Mouse (Mus musculus) heart, embryonic 16.5 days (tissue): ENCODE measurements around the gene Ceacam1. TPM values are rescaled to one million over a fixed set of nuclear protein-coding genes. Genes with fewer than 3 reads are reported as not detected.
"Not testable (repeated sequence)": the region's sequence is repeated elsewhere in the genome, so short reads cannot be mapped to it uniquely, and the experiment has no call there.

Source experiments
- ATAC-seq: fragments of 200-750 bp; cut with Nextera tagmentation; replicated peaks from 2 replicates; pipeline ENCODE4 v1.8.0; 2017; ENCODE audit warnings: moderate number of reproducible peaks; ENCODE audit not compliant: insufficient read depth, low FRiP score; ENCODE audit errors: extremely low read depth
- H3K27ac ChIP-seq: fragments of 300-500 bp; sonication (generic); 2 replicates; pipeline ENCODE4 v1.5.1; 2014; ENCODE audit warnings: mild to moderate bottlenecking, low read length, control low read depth, moderate library complexity
- H3K27me3 ChIP-seq: fragments of 300-500 bp; sonication (generic); 2 replicates; pipeline ENCODE4 v1.6.1; 2014; ENCODE audit warnings: low read length, mixed read lengths; ENCODE audit not compliant: control insufficient read depth, insufficient read depth
- H3K36me3 ChIP-seq: fragments of 300-500 bp; sonication (generic); 2 replicates; pipeline ENCODE4 v1.6.1; 2014; ENCODE audit not compliant: control insufficient read depth, insufficient read depth
- H3K4me1 ChIP-seq: fragments of 300-500 bp; sonication (generic); 2 replicates; pipeline ENCODE4 v1.6.1; 2014; ENCODE audit warnings: low read length, mixed read lengths; ENCODE audit not compliant: control insufficient read depth, insufficient read depth
- H3K4me2 ChIP-seq: fragments of 300-500 bp; sonication (generic); 2 replicates; pipeline ENCODE4 v1.6.1; 2014; ENCODE audit warnings: low read depth, mild to moderate bottlenecking, control low read depth, low read length
- H3K4me3 ChIP-seq: fragments of 300-500 bp; sonication (generic); 2 replicates; pipeline ENCODE4 v1.5.1; 2014; ENCODE audit warnings: mild to moderate bottlenecking, control low read depth, low read length
- H3K9ac ChIP-seq: fragments of 300-500 bp; sonication (generic); 2 replicates; pipeline ENCODE4 v1.6.1; 2014; ENCODE audit warnings: low read length, control low read depth
- H3K9me3 ChIP-seq: fragments of 300-500 bp; sonication (generic); replicated peaks from 2 replicates; pipeline ENCODE4 v1.6.1; 2016; ENCODE audit warnings: low read length; ENCODE audit not compliant: control insufficient read depth
- WGBS: fragments of 180-500 bp; shearing (Covaris S2); extraction: QIAGEN DNeasy Blood & Tissue Kit; methylation state at CpG from one replicate; pipeline ENCODE4 v1.1.7; 2014; 5-methylcytosine and 5-hydroxymethylcytosine counted together
- polyA plus RNA-seq: library from polyadenylated mRNA; unstranded; fragments of >200 nt; fragmentation: Nextera tagmentation; extraction: Ambion mirVana; gene quantifications from 2 replicates; pipeline ENCODE4 v1.2.1, GENCODE M21; 2015

Gene Ceacam1
- polyA plus RNA-seq: 3.8 and 4.8 TPM in 2 replicates

DNA sequence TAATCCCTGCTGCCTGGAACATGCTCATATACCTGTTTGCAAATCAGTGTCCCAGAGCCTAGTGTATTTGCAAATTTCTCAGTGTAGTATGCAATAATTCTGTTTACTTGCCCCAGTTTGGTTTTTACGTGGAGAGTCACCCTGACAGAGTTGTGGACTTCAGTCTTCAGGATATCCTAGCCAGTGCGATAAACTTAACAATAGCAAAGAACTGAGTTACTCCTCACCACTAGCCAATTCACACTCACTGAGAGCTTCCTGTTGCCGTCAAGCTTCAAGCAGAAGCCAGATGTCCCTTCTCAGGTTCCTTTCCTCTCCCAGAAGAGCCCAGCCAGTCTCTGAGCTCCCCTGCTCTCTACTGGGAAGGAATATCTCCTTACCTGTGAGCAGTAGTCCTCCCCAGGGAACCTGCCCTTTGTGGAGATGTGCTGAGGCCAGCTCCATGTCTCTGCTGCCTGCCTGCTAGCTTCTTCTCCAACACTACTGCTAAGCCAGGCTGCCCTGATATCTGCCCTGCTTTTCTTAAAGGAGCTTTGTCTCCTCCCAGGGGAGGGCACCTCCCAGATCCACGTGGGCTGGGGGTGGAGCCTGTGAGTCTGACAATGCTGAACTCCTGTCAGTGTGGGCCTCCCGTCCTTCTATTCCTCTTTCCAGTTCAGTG, at the start of gene Ceacam1:
TSS of gene Ceacam1 (minus strand) at position 513 of the 661 bp plus-strand sequence.
- peak; percentile 58 for ATAC-seq
- peak within 1 kb of the TSS; percentile 17 for H3K4me3 ChIP-seq
- H3K27ac ChIP-seq: peak within 1 kb of the TSS; percentile 2; the same call in 1 of the 2 replicates

DNA sequence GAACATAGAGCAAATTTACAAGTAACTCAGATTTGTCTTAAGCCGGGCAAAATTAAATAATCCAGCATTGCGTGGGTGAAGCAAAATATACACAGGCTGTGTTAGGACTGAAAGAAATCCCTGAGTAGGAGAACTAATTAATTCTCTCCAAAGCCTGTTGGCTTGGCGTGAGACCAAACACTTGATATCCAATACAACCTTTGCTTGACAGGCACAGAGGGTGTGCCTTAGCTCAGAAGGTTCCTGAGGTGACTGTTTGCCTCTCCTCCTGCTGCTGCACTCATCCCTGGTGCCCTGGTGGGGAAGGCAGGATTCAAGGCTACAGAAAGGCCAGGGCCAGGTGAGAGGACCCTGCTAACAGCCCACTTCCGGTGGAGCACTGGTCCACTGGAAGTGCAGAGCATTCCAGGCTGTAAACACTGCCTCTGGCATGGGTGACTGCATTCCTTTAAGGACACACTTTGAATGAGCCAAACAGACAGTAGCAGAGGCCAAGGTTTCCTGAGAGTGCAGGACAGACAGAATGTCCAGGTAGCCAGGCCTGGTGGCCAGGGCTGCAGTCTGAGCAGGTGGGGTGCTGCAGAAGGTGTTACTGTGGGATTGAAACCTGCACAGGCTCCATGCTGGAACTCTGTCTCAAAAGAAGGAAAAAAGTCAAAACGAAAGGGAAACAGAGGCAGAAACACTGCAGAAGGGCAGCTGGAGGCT, 38.8 kb upstream of the Ceacam1 start:
- ATAC-seq: not testable (repeated sequence)
- 90% methylated on average over 2 of the region's 5 CpGs for WGBS

More for the DNA sequence above, at the start of gene Ceacam1:
- WGBS: 10% methylated on average over 5 of the region's 5 CpGs
- H3K9me3 ChIP-seq, H3K4me1 ChIP-seq, H3K9ac ChIP-seq, H3K27me3 ChIP-seq, H3K36me3 ChIP-seq: not testable (repeated sequence)
- H3K4me2 ChIP-seq: peak within 1 kb of the TSS; percentile 25; the same call in 1 of the 2 replicates

GRCm38 (mm10) chr7:25515667-25516066, 38.3 kb upstream of the Ceacam1 start:
- not testable (repeated sequence) for H3K9me3 ChIP-seq, H3K27me3 ChIP-seq, H3K4me3 ChIP-seq, H3K9ac ChIP-seq, H3K36me3 ChIP-seq, ATAC-seq, H3K4me2 ChIP-seq, H3K27ac ChIP-seq, H3K4me1 ChIP-seq
- 43% methylated on average over 1 of the region's 1 CpGs for WGBS

More for the DNA sequence above, 38.8 kb upstream of the Ceacam1 start:
- H3K9ac ChIP-seq, H3K4me3 ChIP-seq, H3K4me2 ChIP-seq, H3K9me3 ChIP-seq, H3K27ac ChIP-seq, H3K36me3 ChIP-seq, H3K4me1 ChIP-seq, H3K27me3 ChIP-seq: not testable (repeated sequence)

DNA sequence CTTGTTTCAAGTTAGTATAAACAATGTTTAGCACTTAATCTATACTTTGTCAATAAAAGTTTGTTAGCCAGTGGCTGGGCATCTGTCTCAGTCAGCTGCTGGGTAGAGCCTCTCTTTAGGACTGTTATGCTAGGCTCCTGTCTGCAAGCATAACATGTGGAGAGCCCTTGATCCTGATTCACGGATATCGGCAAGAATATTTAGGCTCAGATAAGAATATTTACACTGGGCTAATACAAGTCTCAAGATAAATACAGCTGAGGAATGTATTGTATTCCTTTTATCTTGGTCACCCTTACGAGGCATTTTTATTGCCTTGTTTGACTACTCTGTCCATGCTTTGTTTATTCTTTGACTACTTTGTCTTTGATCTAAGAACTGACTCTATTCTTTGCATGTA, 32.5 kb upstream of the Ceacam1 start:
- H3K4me2 ChIP-seq: no peak overlapping the region
- no peaks in the 10 kb centered on the region for H3K9me3 ChIP-seq
- no peaks in the 10 kb centered on the region for H3K4me1 ChIP-seq
- H3K27ac ChIP-seq: no peak overlapping the region
- H3K27me3 ChIP-seq: no peaks in the 10 kb centered on the region; the same call in 1 of the 2 replicates
- no peak overlapping the region for H3K4me3 ChIP-seq
- no peak overlapping the region for H3K9ac ChIP-seq
- no peak for ATAC-seq
- no peaks in the 10 kb centered on the region for H3K36me3 ChIP-seq
- 19% methylated on average over 3 of the region's 3 CpGs for WGBS

GRCm38 (mm10) chr7:25494649-25495048, 17.2 kb upstream of the Ceacam1 start:
- H3K9me3 ChIP-seq: no peaks in the 10 kb centered on the region
- WGBS: 76% methylated on average over 1 of the region's 1 CpGs
- H3K27me3 ChIP-seq: no peaks in the 10 kb centered on the region
- H3K36me3 ChIP-seq: no peaks in the 10 kb centered on the region
- H3K27ac ChIP-seq: no peak overlapping the region
- no peaks in the 10 kb centered on the region for H3K4me1 ChIP-seq
- H3K4me3 ChIP-seq: no peak overlapping the region
- no peak for ATAC-seq
- H3K4me2 ChIP-seq: no peak overlapping the region
- no peak overlapping the region for H3K9ac ChIP-seq

- H3K4me3 ChIP-seq, ATAC-seq, H3K36me3 ChIP-seq, H3K27ac ChIP-seq, H3K9me3 ChIP-seq, H3K4me1 ChIP-seq, H3K27me3 ChIP-seq, H3K9ac ChIP-seq, H3K4me2 ChIP-seq: not testable (repeated sequence)
- no CpG with 5 or more reads among the region's 1 CpGs for WGBS
These were observed 13.3 kb upstream of the Ceacam1 start for GRCm38 (mm10) chr7:25490698-25491097.

DNA sequence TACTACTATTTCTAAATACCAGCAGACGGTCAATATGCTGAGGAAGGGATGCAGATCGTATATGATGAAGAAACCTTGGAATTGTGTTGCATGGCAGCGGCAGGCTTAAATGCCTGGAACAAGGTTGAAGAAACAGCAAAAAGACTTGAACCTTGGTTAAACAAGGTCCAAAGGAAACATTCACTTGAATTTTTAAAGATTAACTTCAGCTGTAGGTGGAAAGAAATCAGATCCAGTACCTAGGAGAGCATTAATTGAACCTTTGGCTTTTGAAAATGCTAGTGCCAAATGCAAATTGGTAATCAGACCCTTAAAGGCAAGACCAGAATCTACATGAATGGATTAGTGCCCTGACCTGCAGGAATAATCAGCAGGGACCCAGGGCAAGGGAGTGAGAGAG, 12.0 kb upstream of the Ceacam1 start:
- not testable (repeated sequence) for H3K4me3 ChIP-seq, ATAC-seq, H3K4me1 ChIP-seq, H3K9ac ChIP-seq, H3K27ac ChIP-seq, H3K9me3 ChIP-seq, H3K4me2 ChIP-seq, H3K27me3 ChIP-seq, H3K36me3 ChIP-seq
- 85% methylated on average over 3 of the region's 3 CpGs for WGBS

GRCm38 (mm10) chr7:25486186-25486585, 8.8 kb upstream of the Ceacam1 start:
- Histone ChIP-seq H3K27ac (no peak overlapping the region), H3K36me3 (no peaks in the 10 kb centered on the region), H3K9ac (no peak overlapping the region), H3K4me3 (no peak overlapping the region), H3K4me1 (no peaks in the 10 kb centered on the region), H3K9me3 (no peaks in the 10 kb centered on the region), H3K4me2 (no peak overlapping the region), H3K27me3 (no peaks in the 10 kb centered on the region)
- WGBS: 12% methylated on average over 1 of the region's 1 CpGs
- ATAC-seq: no peak

DNA sequence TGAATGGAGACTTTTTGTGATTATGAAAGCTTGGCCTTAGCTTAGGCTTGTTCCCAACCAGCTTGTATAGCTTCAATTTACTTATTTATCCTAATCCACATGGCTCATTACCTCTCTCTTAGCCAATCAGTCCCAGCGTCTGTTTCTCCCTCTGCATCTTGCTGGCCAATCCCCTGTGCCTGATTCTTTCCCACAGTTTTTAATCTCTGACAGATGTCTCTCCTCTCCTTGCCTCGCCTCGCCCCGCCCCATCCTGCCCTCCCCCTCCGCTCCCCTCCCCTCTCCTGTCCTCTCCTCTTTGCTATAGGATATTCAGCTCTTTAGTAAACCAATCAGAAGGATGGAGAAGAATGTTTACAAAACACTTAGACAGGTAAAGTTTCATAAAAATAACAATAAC, 7.7 kb upstream of the Ceacam1 start:
- ATAC-seq: no peak
- Histone ChIP-seq H3K9me3 (no peaks in the 10 kb centered on the region), H3K9ac (no peak overlapping the region), H3K4me1 (no peaks in the 10 kb centered on the region), H3K4me3 (no peak overlapping the region), H3K27ac (no peak overlapping the region), H3K27me3 (no peaks in the 10 kb centered on the region), H3K4me2 (no peak overlapping the region), H3K36me3 (no peaks in the 10 kb centered on the region)
- 57% methylated on average over 5 of the region's 5 CpGs for WGBS
